Mouse (Mus musculus) cortical plate, adult 2 months (tissue): ENCODE measurements at regions not wholly inside any gene's neighbourhood (a gene's known extent, or its start where the extent isn't known, plus 50 kb on each side); places are given as distances from the start of the nearest gene placed in this dataset.

ENCODE experiments used
- H3K27ac ChIP-seq: fragments of 200-500 bp; 2 replicates; pipeline ENCODE4 v1.5.1; 2012; ENCODE audit warnings: low read length, control low read depth, inconsistent platforms; ENCODE audit not compliant: insufficient read depth
- H3K4me1 ChIP-seq: fragments of 200-500 bp; 2 replicates; pipeline ENCODE4 v1.6.1; 2011; ENCODE audit warnings: low read length; ENCODE audit not compliant: control insufficient read depth, insufficient read depth
- H3K4me3 ChIP-seq: fragments of 200-500 bp; 2 replicates; pipeline ENCODE4 v1.5.1; 2011; ENCODE audit warnings: mild to moderate bottlenecking, low read length, control low read depth; ENCODE audit not compliant: insufficient read depth
- CTCF ChIP-seq: fragments of 200-500 bp; IDR thresholded peaks from 2 replicates; pipeline ENCODE4 v1.5.1; 2011; ENCODE audit warnings: mild to moderate bottlenecking, control low read depth, low read length; ENCODE audit not compliant: insufficient read depth; ENCODE audit errors: extremely low read depth
- POLR2A ChIP-seq: fragments of 200-500 bp; IDR thresholded peaks from 2 replicates; pipeline ENCODE4 v1.6.1; 2011; ENCODE audit warnings: mild to moderate bottlenecking, low read length, control low read depth; ENCODE audit not compliant: insufficient read depth; ENCODE audit errors: extremely low read depth

- H3K4me3 ChIP-seq: no peak overlapping the region
- no peak overlapping the region for H3K27ac ChIP-seq
- TF ChIP-seq POLR2A: no peak
- TF ChIP-seq CTCF: no peak
- no peaks in the 10 kb centered on the region for H3K4me1 ChIP-seq
Measured at GRCm38 (mm10) chr4:142789048-142789447, 423.7 kb downstream of the Prdm2 start.

- TF ChIP-seq POLR2A: no peak
- TF ChIP-seq CTCF: no peak
- Histone ChIP-seq H3K27ac (no peak overlapping the region), H3K4me3 (no peak overlapping the region), H3K4me1 (no peaks in the 10 kb centered on the region)
Measured at GRCm38 (mm10) chr4:142785386-142785785, 427.4 kb downstream of the Prdm2 start.

- no peak for TF ChIP-seq POLR2A
- H3K4me1 ChIP-seq: peaks cover 1% of the 10 kb centered on the region; the same call in 1 of the 2 replicates
- H3K27ac ChIP-seq: no peak overlapping the region
- H3K4me3 ChIP-seq: no peak overlapping the region
Measured at GRCm38 (mm10) chr4:142776711-142777411, 435.9 kb downstream of the Prdm2 start.

GRCm38 (mm10) chr4:142775023-142775422, 437.8 kb downstream of the Prdm2 start:
- Histone ChIP-seq H3K4me3 (no peak overlapping the region), H3K4me1 (peaks cover 1% of the 10 kb centered on the region; the same call in 1 of the 2 replicates), H3K27ac (no peak overlapping the region)
- TF ChIP-seq CTCF (no peak), POLR2A (no peak)

GRCm38 (mm10) chr4:142773651-142774151, 439.1 kb downstream of the Prdm2 start:
- no peak for TF ChIP-seq POLR2A
- no peak for TF ChIP-seq CTCF
- peaks cover 1% of the 10 kb centered on the region; the same call in 1 of the 2 replicates for H3K4me1 ChIP-seq
- no peak overlapping the region for H3K27ac ChIP-seq
- H3K4me3 ChIP-seq: no peak overlapping the region

GRCm38 (mm10) chr4:142772751-142773455, 439.9 kb downstream of the Prdm2 start:
- H3K4me3 ChIP-seq: no peak overlapping the region
- no peak overlapping the region for H3K27ac ChIP-seq
- TF ChIP-seq POLR2A (no peak), CTCF (no peak)
- H3K4me1 ChIP-seq: peaks cover 1% of the 10 kb centered on the region; the same call in 1 of the 2 replicates

GRCm38 (mm10) chr4:142771520-142772150, 441.2 kb downstream of the Prdm2 start:
- no peak for TF ChIP-seq CTCF
- no peak for TF ChIP-seq POLR2A
- Histone ChIP-seq H3K27ac (no peak overlapping the region), H3K4me1 (peaks cover 1% of the 10 kb centered on the region; the same call in 1 of the 2 replicates), H3K4me3 (no peak overlapping the region)

GRCm38 (mm10) chr4:142770177-142770576, 442.6 kb downstream of the Prdm2 start:
- TF ChIP-seq POLR2A: no peak
- TF ChIP-seq CTCF: no peak
- peaks cover 1% of the 10 kb centered on the region; the same call in 1 of the 2 replicates for H3K4me1 ChIP-seq
- no peak overlapping the region for H3K27ac ChIP-seq
- H3K4me3 ChIP-seq: no peak overlapping the region

GRCm38 (mm10) chr4:142767665-142768064, 445.1 kb downstream of the Prdm2 start:
- TF ChIP-seq POLR2A: no peak
- TF ChIP-seq CTCF: no peak
- Histone ChIP-seq H3K27ac (no peak overlapping the region), H3K4me1 (no peaks in the 10 kb centered on the region), H3K4me3 (no peak overlapping the region)
